Mouse (Mus musculus) limb, embryonic 10.5 days (tissue): ENCODE data around the gene F9. TPM values are rescaled to one million over a fixed set of nuclear protein-coding genes. Genes with fewer than 3 reads are reported as not detected.
"Not testable (repeated sequence)": the region's sequence is repeated elsewhere in the genome, so short reads cannot be mapped to it uniquely, and the experiment has no call there.

Experiments
- DNase-seq: peaks from one replicate; pipeline ENCODE4 v3.0.0-alpha.2; 2017; ENCODE audit warnings: low spot score
- H3K27ac ChIP-seq: fragments of 300-500 bp; sonication (generic); 2 replicates; pipeline ENCODE4 v1.5.1; 2016; ENCODE audit warnings: mild to moderate bottlenecking
- H3K27me3 ChIP-seq: fragments of 300-500 bp; sonication (generic); 2 replicates; pipeline ENCODE4 v1.6.1; 2016; ENCODE audit warnings: low read depth, mild to moderate bottlenecking; ENCODE audit not compliant: poor library complexity, severe bottlenecking
- H3K36me3 ChIP-seq: fragments of 300-500 bp; sonication (generic); 2 replicates; pipeline ENCODE4 v1.6.1; 2016; ENCODE audit warnings: mild to moderate bottlenecking, moderate library complexity
- H3K4me1 ChIP-seq: fragments of 300-500 bp; sonication (generic); 2 replicates; pipeline ENCODE4 v1.6.1; 2016
- H3K4me3 ChIP-seq: fragments of 300-500 bp; sonication (generic); 2 replicates; pipeline ENCODE4 v1.5.1; 2016; ENCODE audit warnings: mild to moderate bottlenecking, moderate library complexity
- H3K9me3 ChIP-seq: fragments of 300-500 bp; sonication (generic); replicated peaks from 2 replicates; pipeline ENCODE4 v1.6.1; 2016; ENCODE audit warnings: mild to moderate bottlenecking
- WGBS: fragments of 180-500 bp; shearing (Covaris S2); methylation state at CpG from one replicate; pipeline ENCODE4 v1.1.7; 2016; 5-methylcytosine and 5-hydroxymethylcytosine counted together
- polyA plus RNA-seq: library from polyadenylated mRNA; unstranded; fragments of >200 nt; fragmentation: Nextera tagmentation; extraction: Ambion mirVana; gene quantifications from 2 replicates; pipeline ENCODE4 v1.2.1, GENCODE M21; 2016

Gene F9
- not detected in 2 replicates for polyA plus RNA-seq

DNA sequence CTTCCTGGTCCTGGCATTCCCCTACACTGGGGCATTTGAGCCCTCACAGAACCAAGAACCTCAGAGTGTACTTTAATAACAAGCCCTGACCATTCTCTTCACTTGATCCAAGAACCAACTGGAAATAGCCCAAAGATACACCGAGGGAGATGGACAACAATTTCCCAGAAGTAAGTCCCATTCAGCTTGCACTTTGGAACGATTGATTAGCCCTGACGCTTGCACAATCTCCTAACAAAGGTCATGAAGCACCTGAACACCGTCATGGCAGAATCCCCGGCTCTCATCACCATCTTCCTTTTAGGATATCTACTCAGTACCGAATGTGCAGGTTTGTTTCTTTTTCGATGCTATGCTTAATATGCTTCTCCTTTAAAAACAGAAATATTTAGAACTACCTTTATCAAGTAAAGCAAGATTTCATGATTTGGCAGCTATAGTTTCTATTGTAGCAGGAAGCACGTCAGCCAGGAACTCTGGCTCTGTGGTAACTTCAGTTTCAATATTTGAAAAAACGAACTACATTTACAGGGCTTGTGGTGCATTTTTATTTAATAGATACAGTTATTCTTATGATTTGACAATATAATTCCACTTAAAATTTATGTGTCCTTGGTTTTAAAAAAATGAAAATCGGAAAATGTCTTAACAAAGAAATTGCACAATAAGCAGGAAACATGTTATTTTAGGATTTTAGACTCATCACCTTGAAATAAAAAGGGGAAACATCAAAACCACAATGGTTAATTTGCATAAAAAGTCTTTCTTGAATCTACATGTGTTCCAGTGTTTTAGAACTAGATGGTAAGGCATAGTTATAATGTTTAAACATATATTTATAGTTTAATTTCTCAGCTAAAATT lies at the start of gene F9:
TSS of gene F9 (plus strand) at position 244 of the 863 bp plus-strand sequence.
- H3K27ac ChIP-seq: no peak within 1 kb of the TSS
- H3K4me1 ChIP-seq: no peaks in the 10 kb centered on the region
- H3K9me3 ChIP-seq: no peaks in the 10 kb centered on the region
- no peaks in the 10 kb centered on the region for H3K27me3 ChIP-seq
- H3K36me3 ChIP-seq: no peaks in the 10 kb centered on the region
- DNase-seq: no peak
- 91% methylated on average over 10 of the region's 10 CpGs for WGBS
- no peak within 1 kb of the TSS for H3K4me3 ChIP-seq

DNA sequence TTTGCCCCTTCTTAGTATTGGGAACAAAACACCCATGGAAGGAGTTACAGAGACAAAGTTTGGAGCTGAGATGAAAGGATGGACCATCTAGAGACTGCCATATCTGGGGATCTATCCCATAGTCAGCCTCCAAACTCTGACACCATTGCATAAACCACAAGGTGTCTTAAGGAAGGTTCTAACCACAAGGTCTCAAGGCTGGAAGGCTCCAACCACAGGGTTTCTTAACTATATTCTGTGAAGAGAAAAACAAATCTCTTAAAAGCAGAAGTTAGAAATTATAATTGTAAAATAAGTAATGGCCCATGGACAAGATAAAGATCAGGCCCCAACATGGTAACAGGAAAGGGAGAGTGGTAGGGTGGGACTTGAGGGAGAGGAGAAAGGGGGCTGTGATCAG lies 29.5 kb upstream of the F9 start:
- H3K4me3 ChIP-seq, H3K36me3 ChIP-seq, H3K27me3 ChIP-seq, H3K27ac ChIP-seq, H3K9me3 ChIP-seq, DNase-seq, H3K4me1 ChIP-seq: not testable (repeated sequence)

GRCm38 (mm10) chrX:60000084-60000443 lies 800 bp downstream of the F9 start:
- Histone ChIP-seq H3K4me1 (no peaks in the 10 kb centered on the region), H3K36me3 (no peaks in the 10 kb centered on the region), H3K27me3 (no peaks in the 10 kb centered on the region), H3K9me3 (no peaks in the 10 kb centered on the region), H3K27ac (no peak overlapping the region), H3K4me3 (no peak overlapping the region)
- DNase-seq: no peak
- WGBS: 76% methylated on average over 3 of the region's 3 CpGs

- 88% methylated on average over 2 of the region's 2 CpGs for WGBS
- no peak overlapping the region for H3K27ac ChIP-seq
- no peaks in the 10 kb centered on the region for H3K36me3 ChIP-seq
- no peaks in the 10 kb centered on the region for H3K4me1 ChIP-seq
- H3K4me3 ChIP-seq: no peak overlapping the region
- no peak for DNase-seq
- H3K27me3 ChIP-seq: no peaks in the 10 kb centered on the region
- H3K9me3 ChIP-seq: no peaks in the 10 kb centered on the region
Observed at GRCm38 (mm10) chrX:60001461-60001860, 2.2 kb downstream of the F9 start.

GRCm38 (mm10) chrX:60013084-60013676 lies 13.9 kb downstream of the F9 start:
- Histone ChIP-seq H3K27me3 (no peaks in the 10 kb centered on the region), H3K36me3 (no peaks in the 10 kb centered on the region), H3K27ac (no peak overlapping the region), H3K4me3 (no peak overlapping the region), H3K4me1 (no peaks in the 10 kb centered on the region), H3K9me3 (no peaks in the 10 kb centered on the region)
- DNase-seq: no peak

DNA sequence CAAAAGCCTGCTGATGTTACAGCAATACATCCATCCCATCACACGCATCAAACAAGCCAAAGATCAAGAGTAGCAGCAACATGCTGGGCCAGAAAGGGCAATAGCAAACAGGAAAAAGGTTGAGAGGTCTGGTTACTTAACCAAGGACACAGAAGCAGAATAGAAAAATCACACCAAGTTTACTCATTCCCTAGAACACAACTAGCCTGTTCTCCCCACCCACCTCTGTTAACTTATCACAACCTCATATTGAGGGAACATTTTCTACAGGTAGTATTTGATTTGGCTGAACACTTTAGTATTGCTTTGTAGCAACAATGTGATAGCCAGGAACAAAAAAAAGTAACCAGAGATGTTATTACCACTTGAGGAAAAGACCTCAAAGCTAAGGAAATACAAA lies 15.3 kb downstream of the F9 start:
- H3K27me3 ChIP-seq: no peaks in the 10 kb centered on the region
- no peak overlapping the region for H3K4me3 ChIP-seq
- H3K27ac ChIP-seq: no peak overlapping the region
- H3K9me3 ChIP-seq: no peaks in the 10 kb centered on the region
- no peaks in the 10 kb centered on the region for H3K4me1 ChIP-seq
- 80% methylated on average over 1 of the region's 1 CpGs for WGBS
- no peaks in the 10 kb centered on the region for H3K36me3 ChIP-seq
- DNase-seq: no peak

GRCm38 (mm10) chrX:60021007-60021406 lies 21.7 kb downstream of the F9 start:
- Histone ChIP-seq H3K36me3 (no peaks in the 10 kb centered on the region), H3K4me1 (no peaks in the 10 kb centered on the region), H3K27ac (no peak overlapping the region), H3K27me3 (no peaks in the 10 kb centered on the region), H3K4me3 (no peak overlapping the region), H3K9me3 (no peaks in the 10 kb centered on the region)
- no peak for DNase-seq
- 89% methylated on average over 4 of the region's 4 CpGs for WGBS

DNA sequence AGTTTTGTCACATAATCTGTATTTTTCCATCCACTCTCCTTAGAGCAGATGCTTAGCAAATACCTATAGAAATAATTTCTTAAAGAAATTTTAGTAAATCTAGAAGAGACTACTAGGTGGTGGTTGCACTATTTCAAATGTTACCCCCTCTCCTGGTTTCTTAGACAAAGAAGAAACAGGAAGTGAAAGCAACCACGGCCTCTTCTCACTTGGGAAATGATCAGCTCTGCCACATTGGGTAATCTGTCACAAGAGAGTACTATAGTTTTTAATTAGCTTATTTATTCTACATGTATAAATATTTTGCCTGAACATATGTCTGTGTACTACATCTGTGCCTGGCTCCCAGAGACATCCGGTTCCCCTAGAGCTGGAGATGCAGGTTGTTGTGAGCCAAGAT lies 22.3 kb downstream of the F9 start:
- no peaks in the 10 kb centered on the region for H3K4me1 ChIP-seq
- no peaks in the 10 kb centered on the region for H3K36me3 ChIP-seq
- no peaks in the 10 kb centered on the region for H3K27me3 ChIP-seq
- no peak overlapping the region for H3K27ac ChIP-seq
- DNase-seq: no peak
- 86% methylated on average over 2 of the region's 2 CpGs for WGBS
- H3K4me3 ChIP-seq: no peak overlapping the region
- no peaks in the 10 kb centered on the region for H3K9me3 ChIP-seq

DNA sequence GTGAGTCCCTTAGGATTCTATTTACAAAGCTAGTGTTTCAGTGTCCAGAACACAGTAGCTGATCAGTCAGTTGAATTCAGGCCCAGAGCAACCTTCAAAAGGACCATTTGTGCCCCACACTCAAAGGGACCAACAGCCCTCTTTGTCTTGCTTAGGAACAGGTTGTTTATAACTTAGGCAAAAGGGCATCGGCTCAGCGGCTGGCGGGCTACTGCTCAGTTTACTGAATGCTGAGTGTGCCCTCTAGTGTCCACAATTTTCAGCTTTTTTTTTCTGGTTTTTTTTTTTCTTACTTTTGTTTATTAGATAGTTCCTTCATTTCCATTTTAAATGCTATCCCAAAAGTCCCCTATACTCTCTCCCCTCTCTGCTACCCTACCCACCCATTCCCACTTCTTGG lies 27.4 kb downstream of the F9 start:
- Histone ChIP-seq H3K27ac (no peak overlapping the region), H3K27me3 (no peaks in the 10 kb centered on the region), H3K9me3 (no peaks in the 10 kb centered on the region), H3K4me3 (no peak overlapping the region), H3K4me1 (no peaks in the 10 kb centered on the region), H3K36me3 (no peaks in the 10 kb centered on the region)
- 14% methylated on average over 3 of the region's 3 CpGs for WGBS
- peak; percentile 31 for DNase-seq

DNA sequence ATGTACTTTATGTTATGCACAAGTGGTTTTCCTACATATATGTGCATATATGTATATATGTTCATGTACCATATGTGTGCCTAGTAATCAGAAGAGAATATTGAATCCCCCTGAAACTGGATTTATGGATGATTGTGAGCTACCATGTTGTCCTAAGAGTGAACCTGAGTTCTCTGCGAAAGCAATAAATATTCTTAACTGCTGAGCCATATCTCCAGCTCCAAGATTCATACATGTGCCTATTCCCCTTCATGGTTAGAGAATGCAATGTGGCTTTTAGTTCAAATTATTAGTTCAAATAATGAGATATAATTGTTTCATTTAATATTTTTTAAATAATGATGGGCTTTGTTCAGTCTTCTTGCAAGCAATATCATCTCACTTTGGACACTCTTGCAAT lies 55.5 kb downstream of the F9 start:
- WGBS: 93% methylated on average over 1 of the region's 1 CpGs

GRCm38 (mm10) chrX:60055185-60055584 lies 55.9 kb downstream of the F9 start:
- no peak for DNase-seq
- H3K9me3 ChIP-seq: no peaks in the 10 kb centered on the region

More for the DNA sequence above, 55.5 kb downstream of the F9 start:
- no peak overlapping the region for H3K27ac ChIP-seq
- no peak overlapping the region for H3K4me3 ChIP-seq
- no peaks in the 10 kb centered on the region for H3K4me1 ChIP-seq
- H3K27me3 ChIP-seq: no peaks in the 10 kb centered on the region
- no peaks in the 10 kb centered on the region for H3K9me3 ChIP-seq
- no peak for DNase-seq
- H3K36me3 ChIP-seq: no peaks in the 10 kb centered on the region

GRCm38 (mm10) chrX:60075359-60075758 lies 76.1 kb downstream of the F9 start:
- 97% methylated on average over 1 of the region's 1 CpGs for WGBS
- no peak overlapping the region for H3K27ac ChIP-seq
- DNase-seq: no peak
- no peaks in the 10 kb centered on the region for H3K36me3 ChIP-seq
- no peak overlapping the region for H3K4me3 ChIP-seq
- H3K4me1 ChIP-seq: no peaks in the 10 kb centered on the region
- no peaks in the 10 kb centered on the region for H3K27me3 ChIP-seq
- no peaks in the 10 kb centered on the region for H3K9me3 ChIP-seq

More at GRCm38 (mm10) chrX:60055185-60055584, 55.9 kb downstream of the F9 start:
- WGBS: 93% methylated on average over 9 of the region's 9 CpGs
- Histone ChIP-seq H3K4me3 (no peak overlapping the region), H3K4me1 (no peaks in the 10 kb centered on the region), H3K27ac (no peak overlapping the region), H3K27me3 (no peaks in the 10 kb centered on the region), H3K36me3 (no peaks in the 10 kb centered on the region)
